Mouse (Mus musculus) liver, embryonic 14.5 days (tissue): ENCODE data around the gene Ube4b. TPM values are rescaled to one million over a fixed set of nuclear protein-coding genes. Genes with fewer than 3 reads are reported as not detected.

Source experiments
- ATAC-seq: fragments of 200-750 bp; cut with Nextera tagmentation; 2 replicates; pipeline ENCODE4 v1.8.0; 2017; ENCODE audit warnings: moderate number of reproducible peaks, mild to moderate bottlenecking, moderate library complexity; ENCODE audit not compliant: insufficient read depth
- DNase-seq, 3 experiments: peaks; one replicate each; pipeline ENCODE4 v3.0.0-alpha.2; 2012 to 2013; ENCODE audit warnings: low read depth in 3 of 3, low spot score in 3 of 3
- H3K27ac ChIP-seq: fragments of 300-500 bp; sonication (generic); 2 replicates; pipeline ENCODE4 v1.5.1; 2014; ENCODE audit warnings: moderate library complexity, mild to moderate bottlenecking, control low read depth, inconsistent platforms
- H3K27me3 ChIP-seq: fragments of 300-500 bp; sonication (generic); 2 replicates; pipeline ENCODE4 v1.6.1; 2014; ENCODE audit warnings: mild to moderate bottlenecking, low read length, moderate library complexity; ENCODE audit not compliant: control insufficient read depth, insufficient read depth
- H3K36me3 ChIP-seq: fragments of 300-500 bp; sonication (generic); replicated peaks from 2 replicates; pipeline ENCODE4 v1.6.1; 2014; ENCODE audit warnings: low read depth; ENCODE audit not compliant: control insufficient read depth, insufficient read depth
- H3K4me1 ChIP-seq, 2 experiments: fragments of 200-500 bp in 1 of 2; fragments of 300-500 bp in 1 of 2; sonication (generic) in 1 of 2; replicated peaks; 2 replicates each; pipeline ENCODE4 v1.6.1; 2012 to 2014; ENCODE audit warnings: antibody characterized with exemption in 1 of 2, inconsistent platforms in 1 of 2, low read length in 1 of 2; ENCODE audit not compliant: control insufficient read depth in 2 of 2, insufficient read depth in 2 of 2
- H3K4me2 ChIP-seq: fragments of 300-500 bp; sonication (generic); 2 replicates; pipeline ENCODE4 v1.6.1; 2014; ENCODE audit warnings: low read depth, mild to moderate bottlenecking, control low read depth, moderate library complexity
- H3K4me3 ChIP-seq, 2 experiments: fragments of 200-500 bp in 1 of 2; fragments of 300-500 bp in 1 of 2; sonication (generic) in 1 of 2; 2 replicates each; pipeline ENCODE4 v1.5.1; 2012 to 2014; ENCODE audit warnings: low read depth in 2 of 2, low read length in 2 of 2, mild to moderate bottlenecking in 2 of 2, control low read depth in 1 of 2, inconsistent platforms in 1 of 2, moderate library complexity in 1 of 2; ENCODE audit not compliant: insufficient read depth in 1 of 2
- H3K9ac ChIP-seq: fragments of 300-500 bp; sonication (generic); replicated peaks from 2 replicates; pipeline ENCODE4 v1.6.1; 2014; ENCODE audit warnings: mild to moderate bottlenecking, control low read depth, moderate library complexity
- H3K9me3 ChIP-seq: fragments of 300-500 bp; sonication (generic); 2 replicates; pipeline ENCODE4 v1.6.1; 2016; ENCODE audit warnings: low read length, mixed read lengths; ENCODE audit not compliant: control insufficient read depth
- CTCF ChIP-seq: IDR thresholded peaks from 2 replicates; pipeline ENCODE4 v1.5.1; 2016; ENCODE audit warnings: antibody characterized with exemption, low read depth, control low read depth
- EP300 ChIP-seq: IDR thresholded peaks from 2 replicates; pipeline ENCODE4 v1.6.1; 2016; ENCODE audit warnings: antibody characterized with exemption, low read depth
- WGBS: fragments of 180-500 bp; shearing (Covaris S2); extraction: QIAGEN DNeasy Blood & Tissue Kit; methylation state at CpG from one replicate; pipeline ENCODE4 v1.1.7; 2014; ENCODE audit not compliant: insufficient replicate concordance; 5-methylcytosine and 5-hydroxymethylcytosine counted together
- polyA plus RNA-seq, 2 experiments: library from polyadenylated mRNA; depleted of rRNA in 1 of 2; stranded (reverse) in 1 of 2; unstranded in 1 of 2; fragments of >200 nt; fragmentation: Nextera tagmentation in 1 of 2; extraction: Ambion mirVana in 1 of 2; gene quantifications; 2 replicates each; pipeline versions ENCODE4 v1.2.1 to v1.2.3; 2012 to 2014

Gene Ube4b
- polyA plus RNA-seq, 2 experiments, result 8.2 to 16.7 TPM

DNA sequence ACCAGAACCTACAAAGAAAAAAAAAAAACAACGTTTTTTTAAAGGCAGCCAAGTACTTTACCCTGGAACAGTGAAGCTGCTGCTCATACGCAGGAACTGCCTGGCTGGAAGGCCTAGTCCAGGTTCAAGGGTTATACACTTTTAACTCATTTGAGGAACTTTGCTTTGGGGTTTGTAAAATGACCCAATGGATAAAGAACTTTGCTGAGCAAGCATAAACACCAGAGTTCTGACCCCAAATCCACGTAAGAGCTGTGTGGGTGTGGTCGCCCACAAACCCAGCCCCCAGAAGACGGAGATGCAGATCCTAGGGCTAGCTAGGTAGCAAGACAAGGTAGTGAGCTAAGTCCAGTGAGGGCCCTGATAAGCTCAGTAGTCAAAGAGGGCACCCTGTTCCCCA lies 19.1 kb downstream of the Ube4b start:
- Histone ChIP-seq H3K36me3 (no peaks in the 10 kb centered on the region), H3K9ac (no peak overlapping the region), H3K27me3 (no peaks in the 10 kb centered on the region), H3K4me3 (no peak overlapping the region), H3K27ac (no peak overlapping the region), H3K9me3 (no peaks in the 10 kb centered on the region), H3K4me2 (no peak overlapping the region), H3K4me1 (peaks cover 9 to 22% of the 10 kb centered on the region in 2 experiments)
- ATAC-seq, result no peak
- 56% methylated on average over 5 of the region's 5 CpGs for WGBS
- no peak for TF ChIP-seq CTCF
- no peak for TF ChIP-seq EP300
- DNase-seq, result no peak

DNA sequence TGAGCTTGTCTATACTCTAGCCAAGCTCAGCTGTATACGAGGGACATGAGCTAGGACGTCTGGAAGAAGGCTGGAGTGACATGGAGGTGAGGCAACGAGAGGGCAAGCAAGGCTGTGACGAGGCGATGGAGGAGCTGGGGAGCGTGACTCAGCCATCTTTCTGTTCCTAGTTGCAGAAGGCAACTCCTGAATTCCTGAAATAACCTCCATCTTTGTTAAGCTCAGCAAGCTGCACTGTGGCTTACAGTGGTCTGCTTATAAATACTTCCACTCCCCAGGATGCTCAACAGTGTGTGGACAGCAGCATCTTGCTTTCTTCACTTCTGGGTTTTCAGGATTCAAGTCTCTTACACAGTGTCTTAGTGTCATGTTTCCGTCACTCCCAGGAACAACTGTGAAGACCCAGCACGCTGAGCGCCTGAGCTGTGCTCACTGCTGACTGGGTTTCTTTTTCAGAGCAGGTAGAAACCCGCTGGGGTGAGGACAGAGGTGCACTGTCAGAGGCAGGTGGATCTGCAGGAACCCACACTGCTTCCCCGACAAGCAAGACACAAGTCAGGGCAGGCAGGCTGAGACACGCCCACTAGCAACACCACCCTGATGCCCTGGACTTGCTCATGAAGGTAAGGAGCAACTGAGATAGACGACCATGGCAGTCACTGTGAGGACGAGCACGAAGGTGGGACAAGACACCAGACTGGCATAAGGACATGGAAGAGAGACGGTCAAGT lies 20.7 kb downstream of the Ube4b start:
- H3K4me2 ChIP-seq, result no peak overlapping the region
- no peak overlapping the region for H3K4me3 ChIP-seq
- DNase-seq, result no peak
- H3K9me3 ChIP-seq, result no peaks in the 10 kb centered on the region
- peaks cover 9 to 22% of the 10 kb centered on the region in 2 experiments for H3K4me1 ChIP-seq
- no peak overlapping the region for H3K9ac ChIP-seq
- H3K36me3 ChIP-seq, result no peaks in the 10 kb centered on the region
- no peak for TF ChIP-seq CTCF
- no peak for TF ChIP-seq EP300
- H3K27ac ChIP-seq, result no peak overlapping the region
- H3K27me3 ChIP-seq, result no peaks in the 10 kb centered on the region
- WGBS, result 76% methylated on average over 16 of the region's 16 CpGs
- ATAC-seq, result no peak

DNA sequence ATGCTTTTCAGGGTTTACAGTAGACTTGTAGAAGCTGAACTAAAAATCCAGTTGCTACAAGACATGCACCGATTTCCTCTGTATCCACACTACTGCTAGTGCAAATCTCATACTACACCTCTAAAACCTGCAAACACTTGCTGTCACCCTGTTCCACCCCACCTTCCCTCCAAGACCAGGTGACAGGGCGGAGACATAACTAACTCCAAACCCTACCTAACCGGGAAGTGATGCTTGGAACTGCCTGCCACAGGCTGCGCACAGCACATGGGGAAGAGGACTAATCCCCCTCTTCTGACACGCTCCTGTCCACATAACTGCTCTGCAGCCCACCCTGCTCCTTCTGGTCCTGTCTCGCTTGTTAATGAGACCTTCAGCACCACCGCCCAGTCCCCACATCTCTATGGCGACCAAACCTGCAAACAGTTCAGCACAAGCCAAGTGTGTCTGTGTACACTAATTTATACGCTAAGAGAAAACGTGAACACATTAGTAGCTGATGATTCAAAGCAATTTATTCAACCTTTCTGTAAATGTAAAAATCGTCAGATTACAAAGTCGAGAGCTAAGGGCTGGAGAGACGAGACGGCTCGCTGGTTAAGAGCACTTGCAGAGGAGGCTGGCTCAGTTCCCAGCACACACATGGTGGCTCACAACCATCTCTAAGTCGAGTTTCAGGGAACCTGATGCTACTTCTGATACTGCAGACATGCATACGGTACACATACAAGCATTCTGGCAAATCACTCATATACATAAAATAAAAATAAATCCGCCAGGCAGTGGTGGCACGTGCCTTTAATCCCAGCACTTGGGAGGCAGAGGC lies 21.7 kb downstream of the Ube4b start:
- DNase-seq, result no peak
- Histone ChIP-seq H3K27ac (no peak overlapping the region), H3K4me1 (peaks cover 13 to 26% of the 10 kb centered on the region in 2 experiments), H3K4me3 (no peak overlapping the region), H3K36me3 (no peaks in the 10 kb centered on the region), H3K9me3 (no peaks in the 10 kb centered on the region), H3K4me2 (no peak overlapping the region), H3K27me3 (no peaks in the 10 kb centered on the region), H3K9ac (no peak overlapping the region)
- TF ChIP-seq CTCF (no peak), EP300 (no peak)
- ATAC-seq, result no peak
- WGBS, result 78% methylated on average over 19 of the region's 19 CpGs

DNA sequence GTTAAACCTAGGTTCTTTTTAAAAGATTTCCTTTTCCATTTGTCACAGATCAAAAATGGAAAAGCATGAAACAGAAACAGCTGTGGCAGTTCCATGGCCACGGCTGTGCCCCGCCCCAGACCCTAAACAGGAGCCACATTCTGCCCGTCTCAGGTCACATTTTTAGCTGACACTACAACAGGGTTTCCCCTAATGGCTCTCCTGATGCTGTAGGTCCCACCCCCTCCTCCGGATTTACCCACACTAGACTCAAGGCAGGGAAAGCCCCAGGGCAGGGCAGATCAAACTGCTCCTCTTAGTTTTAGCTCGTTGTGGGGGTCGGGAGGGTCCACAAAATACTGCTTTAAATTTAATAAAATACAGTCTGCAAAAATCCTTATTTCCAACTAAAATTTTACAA lies 23.5 kb downstream of the Ube4b start:
- Histone ChIP-seq H3K36me3 (peaks cover 4% of the 10 kb centered on the region), H3K27ac (no peak overlapping the region), H3K27me3 (no peaks in the 10 kb centered on the region), H3K9me3 (no peaks in the 10 kb centered on the region), H3K4me2 (no peak overlapping the region; the same call in 1 of the 2 replicates), H3K4me3 (no peak overlapping the region), H3K4me1 (peaks cover 18 to 29% of the 10 kb centered on the region in 2 experiments), H3K9ac (no peak overlapping the region)
- no peak for ATAC-seq
- WGBS, result 48% methylated on average over 6 of the region's 6 CpGs
- no peak for TF ChIP-seq CTCF
- TF ChIP-seq EP300, result no peak
- no peak for DNase-seq

DNA sequence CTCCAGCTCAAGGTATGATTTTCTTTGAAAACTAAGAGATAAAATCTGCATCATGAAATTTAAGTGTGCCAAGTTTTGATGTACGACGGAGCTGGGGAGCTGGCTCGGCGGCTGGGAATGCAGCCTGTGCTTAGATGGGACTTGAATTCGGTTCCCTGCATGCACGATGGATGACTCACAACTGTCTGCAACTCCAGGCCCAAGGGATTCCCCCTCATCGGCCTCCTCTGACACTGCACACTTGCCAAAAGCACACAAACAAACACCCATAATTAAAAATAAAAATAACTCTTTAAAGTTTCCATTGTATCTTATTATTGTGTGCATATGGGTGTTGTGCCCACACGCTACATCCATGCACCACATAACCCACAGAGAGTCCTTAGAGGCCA lies 25.0 kb downstream of the Ube4b start:
- no peak for ATAC-seq

More for the DNA sequence above, 25.0 kb downstream of the Ube4b start:
- H3K27me3 ChIP-seq, result no peaks in the 10 kb centered on the region
- TF ChIP-seq EP300 (no peak), CTCF (no peak)
- no peaks in the 10 kb centered on the region for H3K9me3 ChIP-seq
- H3K4me3 ChIP-seq, result no peak overlapping the region
- WGBS, result 79% methylated on average over 8 of the region's 8 CpGs
- peaks cover 5% of the 10 kb centered on the region for H3K36me3 ChIP-seq
- no peak overlapping the region for H3K27ac ChIP-seq
- H3K9ac ChIP-seq, result no peak overlapping the region
- H3K4me1 ChIP-seq, result peaks cover 12 to 25% of the 10 kb centered on the region in 2 experiments
- DNase-seq, result no peak
- H3K4me2 ChIP-seq, result no peak overlapping the region
